Mouse (Mus musculus) embryonic fibroblast, embryonic 13.5 days (primary cell): ENCODE results near the gene Slc25a51. TPM values are rescaled to one million over a fixed set of nuclear protein-coding genes. Genes with fewer than 3 reads are reported as not detected.

ENCODE experiments used
- H3K27ac ChIP-seq: 2 replicates; pipeline ENCODE4 v1.5.1; 2012; ENCODE audit warnings: low read length, control low read depth, inconsistent platforms; ENCODE audit not compliant: insufficient read depth
- H3K4me1 ChIP-seq: 2 replicates; pipeline ENCODE4 v1.6.1; 2011; ENCODE audit warnings: low read length; ENCODE audit not compliant: control insufficient read depth, insufficient read depth
- H3K4me3 ChIP-seq: 2 replicates; pipeline ENCODE4 v1.5.1; 2011; ENCODE audit warnings: mild to moderate bottlenecking, control low read depth, low read length; ENCODE audit not compliant: insufficient read depth
- CTCF ChIP-seq: IDR thresholded peaks from 2 replicates; pipeline ENCODE4 v1.5.1; 2011; ENCODE audit warnings: mild to moderate bottlenecking, control low read depth, low read length, moderate library complexity, borderline replicate concordance; ENCODE audit not compliant: insufficient read depth
- POLR2A ChIP-seq: IDR thresholded peaks from 2 replicates; pipeline ENCODE4 v1.6.1; 2011; ENCODE audit warnings: low read depth, mild to moderate bottlenecking, control low read depth, low read length, moderate library complexity
- polyA plus RNA-seq: library from polyadenylated mRNA; stranded (reverse); fragments of >200 nt; gene quantifications from 2 replicates; pipeline ENCODE4 v1.2.4, GENCODE M21; 2011; ENCODE audit warnings: low read depth; ENCODE audit not compliant: missing spikeins, insufficient read length

Gene Slc25a51
- polyA plus RNA-seq, 1 experiment = 83.6 TPM

GRCm38 (mm10) chr4:45443652-45444051 is 35.1 kb upstream of the Slc25a51 start:
- Histone ChIP-seq H3K4me1 (no peaks in the 10 kb centered on the region), H3K27ac (no peak overlapping the region), H3K4me3 (no peak overlapping the region)
- TF ChIP-seq CTCF = no peak
- TF ChIP-seq POLR2A = no peak

DNA sequence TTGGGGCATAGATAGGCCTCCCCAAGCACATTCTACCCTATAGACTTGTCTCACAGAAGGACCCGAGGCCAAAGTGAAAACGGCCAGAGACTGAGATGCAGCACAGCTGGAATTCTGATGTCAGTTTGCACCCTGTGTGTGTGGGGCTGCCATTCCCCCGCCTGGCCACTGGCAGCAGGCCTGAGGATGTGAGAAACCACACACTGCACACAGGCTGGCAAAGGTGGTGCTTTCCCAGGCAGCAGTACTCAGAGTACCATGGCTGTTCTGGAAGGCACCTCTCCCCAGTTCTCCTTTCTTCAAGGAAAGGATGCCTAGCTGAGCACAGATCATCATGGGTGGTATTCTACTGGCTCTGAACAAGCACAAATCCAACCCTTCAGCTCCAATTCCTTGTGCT is 33.7 kb upstream of the Slc25a51 start:
- no peak; the same call in 1 of the 2 replicates for TF ChIP-seq CTCF
- TF ChIP-seq POLR2A = no peak
- Histone ChIP-seq H3K4me1 (no peaks in the 10 kb centered on the region), H3K4me3 (no peak overlapping the region), H3K27ac (no peak overlapping the region)

- Histone ChIP-seq H3K27ac (no peak overlapping the region), H3K4me1 (no peaks in the 10 kb centered on the region), H3K4me3 (no peak overlapping the region)
- TF ChIP-seq POLR2A (no peak), CTCF (no peak)
Observed at GRCm38 (mm10) chr4:45441778-45442177, 33.2 kb upstream of the Slc25a51 start.

GRCm38 (mm10) chr4:45439281-45439680 is 30.7 kb upstream of the Slc25a51 start:
- no peak overlapping the region for H3K27ac ChIP-seq
- no peaks in the 10 kb centered on the region for H3K4me1 ChIP-seq
- TF ChIP-seq CTCF = no peak
- TF ChIP-seq POLR2A = no peak
- no peak overlapping the region for H3K4me3 ChIP-seq

DNA sequence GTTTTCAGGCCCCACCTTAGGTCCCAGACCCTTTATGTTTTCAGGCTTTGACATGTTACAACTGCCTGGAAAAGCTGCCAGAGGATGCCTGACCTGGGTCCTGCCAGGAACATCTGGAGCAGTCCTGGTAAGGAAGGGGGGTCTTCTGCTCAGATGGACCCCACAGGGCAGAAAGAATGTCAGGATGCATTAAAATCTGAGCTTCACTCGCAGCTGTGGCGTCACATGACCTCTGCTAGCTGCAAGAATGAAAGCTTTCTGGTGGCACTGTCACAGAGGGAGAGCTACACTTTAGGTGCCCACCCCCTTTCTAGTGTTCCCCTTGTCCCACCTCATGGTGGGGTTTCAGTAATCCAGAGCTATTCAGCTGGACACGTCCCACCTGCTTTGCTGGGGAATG is 28.4 kb upstream of the Slc25a51 start:
- TF ChIP-seq CTCF (no peak), POLR2A (no peak)
- Histone ChIP-seq H3K4me1 (no peaks in the 10 kb centered on the region), H3K27ac (no peak overlapping the region)

GRCm38 (mm10) chr4:45436383-45436913 is 27.9 kb upstream of the Slc25a51 start:
- H3K4me3 ChIP-seq = no peak overlapping the region
- TF ChIP-seq CTCF (no peak), POLR2A (no peak)
- no peak overlapping the region for H3K27ac ChIP-seq
- no peaks in the 10 kb centered on the region for H3K4me1 ChIP-seq

More for the DNA sequence above, 28.4 kb upstream of the Slc25a51 start:
- no peak overlapping the region for H3K4me3 ChIP-seq

DNA sequence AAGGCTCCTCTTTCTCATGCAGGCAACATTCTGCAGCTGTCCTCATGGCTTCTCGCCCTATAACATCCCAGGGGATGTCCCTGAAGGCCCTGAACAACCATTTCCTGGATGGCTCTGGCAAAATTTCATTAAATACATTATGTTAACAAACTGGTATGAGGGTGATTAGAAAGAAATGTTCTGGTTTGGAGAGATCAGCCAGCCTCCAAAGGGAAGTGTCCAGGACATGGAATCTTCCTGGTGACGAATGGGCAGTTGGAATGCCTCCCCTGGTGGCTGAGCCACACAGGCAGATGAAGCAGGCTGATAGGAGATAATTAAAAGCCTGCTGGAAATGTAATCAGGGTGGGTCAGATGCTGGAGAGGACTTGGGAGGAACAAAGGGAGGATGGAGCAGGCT is 27.3 kb upstream of the Slc25a51 start:
- no peak overlapping the region for H3K4me3 ChIP-seq
- H3K4me1 ChIP-seq = no peaks in the 10 kb centered on the region
- H3K27ac ChIP-seq = no peak overlapping the region
- TF ChIP-seq CTCF (no peak), POLR2A (no peak)

GRCm38 (mm10) chr4:45434681-45435080 is 26.1 kb upstream of the Slc25a51 start:
- Histone ChIP-seq H3K27ac (no peak overlapping the region), H3K4me3 (no peak overlapping the region), H3K4me1 (no peaks in the 10 kb centered on the region)
- TF ChIP-seq POLR2A (no peak), CTCF (no peak)

- H3K4me1 ChIP-seq = no peaks in the 10 kb centered on the region
- TF ChIP-seq POLR2A = no peak
- TF ChIP-seq CTCF = no peak
- no peak overlapping the region for H3K27ac ChIP-seq
- no peak overlapping the region for H3K4me3 ChIP-seq
Observed at GRCm38 (mm10) chr4:45434071-45434470, 25.5 kb upstream of the Slc25a51 start.

DNA sequence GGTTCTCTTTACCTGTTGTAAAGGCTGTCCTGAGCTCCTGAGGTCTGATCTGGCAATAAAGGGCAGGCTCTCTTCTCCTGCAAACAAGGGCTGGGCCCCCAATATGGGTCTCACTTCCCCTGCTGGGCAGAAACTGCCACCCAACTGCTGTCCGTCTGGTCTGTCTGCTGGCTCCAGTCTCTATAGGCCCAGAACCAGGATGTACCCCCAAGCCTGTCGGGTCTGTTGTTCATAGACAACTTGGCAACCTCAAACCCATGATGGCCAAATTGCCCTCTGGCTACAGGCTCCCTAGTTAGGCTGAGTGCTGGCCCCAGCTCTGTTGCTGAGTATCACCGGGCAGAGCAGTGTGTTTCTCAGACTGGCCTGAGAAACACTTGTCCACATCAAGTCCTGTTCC is 23.2 kb upstream of the Slc25a51 start:
- Histone ChIP-seq H3K4me1 (no peaks in the 10 kb centered on the region), H3K27ac (no peak overlapping the region), H3K4me3 (no peak overlapping the region)
- TF ChIP-seq CTCF (no peak), POLR2A (no peak)

DNA sequence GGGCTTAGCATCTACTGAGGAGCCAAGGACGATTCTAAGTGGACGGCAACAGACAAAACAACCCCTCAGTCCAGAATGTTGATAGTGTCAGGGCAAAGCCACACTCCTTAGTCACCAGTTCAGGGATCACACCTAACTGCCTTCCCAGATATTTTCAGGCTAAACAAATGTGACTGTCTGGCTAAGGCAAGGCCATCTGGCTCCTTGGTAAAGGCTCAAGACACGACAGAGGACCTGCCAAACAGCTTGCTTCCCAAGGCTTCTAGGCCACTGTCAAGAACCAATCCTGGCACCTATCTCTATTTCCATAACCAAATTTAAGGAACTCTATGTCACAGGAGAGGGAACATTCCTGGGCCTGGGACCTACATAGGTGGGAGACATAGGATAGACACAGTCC is 22.8 kb upstream of the Slc25a51 start:
- Histone ChIP-seq H3K4me1 (no peaks in the 10 kb centered on the region), H3K4me3 (no peak overlapping the region), H3K27ac (no peak overlapping the region)
- TF ChIP-seq POLR2A = no peak
- TF ChIP-seq CTCF = no peak

DNA sequence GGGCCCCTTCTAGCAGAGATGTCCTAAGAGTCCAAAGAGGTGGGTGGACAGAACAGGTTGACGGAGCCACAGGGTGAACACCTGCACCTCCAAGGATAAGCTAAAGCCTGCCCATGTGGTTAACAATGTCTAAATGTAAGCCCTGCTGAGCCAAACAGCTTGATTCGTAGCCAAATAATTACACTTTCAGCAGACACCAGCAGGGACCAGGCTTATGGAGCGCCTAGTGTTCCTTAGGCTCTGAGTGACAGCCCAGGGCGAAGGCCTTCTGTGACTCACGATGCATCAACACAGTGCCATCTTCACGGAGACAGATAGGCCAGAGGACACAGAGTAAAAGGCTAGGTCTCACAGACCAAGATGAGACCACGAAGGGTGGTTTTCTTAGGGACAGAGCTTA is 20.9 kb upstream of the Slc25a51 start:
- TF ChIP-seq POLR2A = no peak
- no peak for TF ChIP-seq CTCF
- H3K4me3 ChIP-seq = no peak overlapping the region
- H3K4me1 ChIP-seq = no peaks in the 10 kb centered on the region
- no peak overlapping the region for H3K27ac ChIP-seq
